Comparison of ENCODE assay signal across 9 mouse cellular contexts in genomic region chr17:86832562-86833327, GRCm38 (mm10).
A peak's percentile ranks its signal among the peaks of the same experiment; 100 is the strongest.
DNase-seq lines count a peak whose midpoint lies in the region; ATAC-seq and TF ChIP-seq lines count a peak whose summit lies in the region.
"Had no signal": no experiment of that assay in that cellular context is flagged by ENCODE, and none has a peak within 500 bp of the region (broad histone marks: within the 10 kb centered on the region; RNA-seq: fewer than 3 reads in every experiment).

No protein-coding gene starts in this region.

- TF ChIP-seq CTCF in left cerebral cortex, adult 2 months (IDR thresholded peaks at IDR 0.05), result peak; percentile 65

- DNase-seq in CD4-positive, CD25-positive, alpha-beta regulatory T cell, adult 2 months (ENCODE audit: low read depth, low spot score), result peak; percentile 50
- no peak for DNase-seq in left cerebral cortex, adult 2 months (ENCODE audit: extremely low spot score in 1 of 2, low spot score in 2 of 2)
- no peak for DNase-seq in left cerebral cortex, adult 11 months (ENCODE audit: low spot score)
- peak; percentile 64 for DNase-seq in adrenal gland, postnatal 25 days
- peak; percentile 65 for DNase-seq in heart, postnatal 4 days
- peak; percentile 49 for DNase-seq in naive thymus-derived CD4-positive, alpha-beta T cell, adult 2 months (ENCODE audit: low read depth)
- DNase-seq in layer of hippocampus, adult 9-10 months (ENCODE audit: low spot score), result no peak

- no peak for ATAC-seq in CD4-positive, CD25-positive, alpha-beta regulatory T cell, adult 4 months

- no peak overlapping the region for H3K4me3 ChIP-seq in left cerebral cortex, adult 2 months

- no peak overlapping the region for H3K27ac ChIP-seq in left cerebral cortex, adult 2 months
- H3K27ac ChIP-seq: macrophage had no signal

- intact Hi-C loops in left cerebral cortex, adult 2 months (cut with DNase I), result no loop called here

Comparison
In these comparisons a context has a peak if more than half of its experiments do, and no peak if none do; other contexts are left out.
1. DNase-seq: peak in CD4-positive, CD25-positive, alpha-beta regulatory T cell, adult 2 months (single experiment), adrenal gland, postnatal 25 days (single experiment), heart, postnatal 4 days (single experiment) and naive thymus-derived CD4-positive, alpha-beta T cell, adult 2 months (single experiment); none in left cerebral cortex, adult 2 months (0 of 2), left cerebral cortex, adult 11 months (single experiment) and layer of hippocampus, adult 9-10 months (single experiment).